In genomic region chr9:77708950-77709349, GRCm38 (mm10) we compare ENCODE assay signal across 21 mouse cellular contexts. TPM values are rescaled to one million over a fixed set of nuclear protein-coding genes. Genes with fewer than 3 reads are reported as not detected.
DNase-seq lines count a peak whose midpoint lies in the region; ATAC-seq lines count a peak whose summit lies in the region.
"Had no signal": no experiment of that assay in that cellular context is flagged by ENCODE, and none has a peak within 500 bp of the region (broad histone marks: within the 10 kb centered on the region; RNA-seq: fewer than 3 reads in every experiment).

No protein-coding gene starts in this region.

- H3K9ac ChIP-seq in heart, embryonic 11.5 days (ENCODE audit: low read depth, low read length), result no peak overlapping the region
- H3K9ac ChIP-seq: embryonic facial prominence, embryonic 13.5 days; hindbrain, embryonic 15.5 days; liver, postnatal 0 days had no signal

- no peak overlapping the region for H3K27ac ChIP-seq in heart, embryonic 11.5 days (ENCODE audit: low read depth, low read length)
- H3K27ac ChIP-seq: embryonic facial prominence, embryonic 13.5 days; heart, adult 2 months; hindbrain, embryonic 15.5 days; kidney, postnatal 0 days; midbrain, embryonic 10.5 days had no signal

- no peak overlapping the region for H3K4me2 ChIP-seq in heart, embryonic 11.5 days
- H3K4me2 ChIP-seq: embryonic facial prominence, embryonic 13.5 days; hindbrain, embryonic 15.5 days had no signal

- H3K4me1 ChIP-seq in heart, embryonic 11.5 days (ENCODE audit: control insufficient read depth, insufficient read depth, low read length), result no peaks in the 10 kb centered on the region; the same call in 1 of the 2 replicates
- H3K4me1 ChIP-seq: embryonic facial prominence, embryonic 13.5 days; hindbrain, embryonic 15.5 days had no signal

- WGBS in heart, embryonic 11.5 days (ENCODE audit: insufficient replicate concordance), result 75% methylated on average over 5 of the region's 5 CpGs

- no peaks in the 10 kb centered on the region for H3K9me3 ChIP-seq in heart, embryonic 11.5 days (replicated peaks; ENCODE audit: control insufficient read depth, low read length)
- H3K9me3 ChIP-seq: embryonic facial prominence, embryonic 13.5 days; hindbrain, embryonic 15.5 days; midbrain, embryonic 10.5 days had no signal

- no peak for ATAC-seq in heart, embryonic 11.5 days (replicated peaks; ENCODE audit: insufficient number of reproducible peaks, low FRiP score, low TSS enrichment)
- ATAC-seq in common myeloid progenitor, adult 5-6 weeks (replicated peaks; ENCODE audit: low read depth, poor library complexity, severe bottlenecking), result peak; percentile 62
- ATAC-seq: forebrain, embryonic 16.5 days; intestine, postnatal 0 days; liver, postnatal 0 days had no signal

- peak; percentile 26 for DNase-seq in heart, adult 8-10 months (ENCODE audit: low spot score)
- DNase-seq in lung, postnatal 36 days, result peak; percentile 66
- DNase-seq in lung, postnatal 25 days (ENCODE audit: low spot score), result no peak
- peak; percentile 3 for DNase-seq in skeletal muscle tissue, adult 2 months (ENCODE audit: low read depth, low spot score)
- DNase-seq in right cerebral cortex, postnatal 14 days, result no peak
- DNase-seq in cerebellum, adult 18-20 months, result no peak
- DNase-seq: B cell, adult 2 months; cerebellum, adult 11-12 months; heart, postnatal 10 days; liver, postnatal 0 days; retina, postnatal 1 day; spleen, adult 18-20 months had no signal

- no peak overlapping the region for H3K4me3 ChIP-seq in heart, embryonic 11.5 days (ENCODE audit: low read depth, low read length)
- H3K4me3 ChIP-seq: embryonic facial prominence, embryonic 13.5 days; heart, adult 2 months; hindbrain, embryonic 15.5 days; midbrain, embryonic 10.5 days had no signal

- H3K27me3 ChIP-seq in heart, embryonic 11.5 days (ENCODE audit: control insufficient read depth, insufficient read depth, low read length), result no peaks in the 10 kb centered on the region
- H3K27me3 ChIP-seq: embryonic facial prominence, embryonic 13.5 days; hindbrain, embryonic 15.5 days had no signal

- H3K36me3 ChIP-seq in heart, embryonic 11.5 days (ENCODE audit: control insufficient read depth, insufficient read depth, low read length), result no peaks in the 10 kb centered on the region
- H3K36me3 ChIP-seq: embryonic facial prominence, embryonic 13.5 days; hindbrain, embryonic 15.5 days; midbrain, embryonic 10.5 days had no signal

RNA-seq across cellular contexts. Expression of gene Gclc, which starts 45.4 kb away (rescaled TPM):
- 10 to 100 TPM; 11.7 to 14.3 (median 12.5) TPM for total RNA-seq in heart, adult 8-10 months (2022)
- polyA plus RNA-seq in heart, embryonic 11.5 days (2014; fragmentation: Nextera tagmentation; extraction: Ambion mirVana), result 12.3 and 13.3 TPM in 2 replicates
- total RNA-seq in common myeloid progenitor, adult 5-6 weeks (2017), result 48.4 and 57.5 TPM in 2 replicates

Comparison
In these comparisons a context has a peak if more than half of its experiments do, and no peak if none do; other contexts are left out.
1. DNase-seq: peak in heart, adult 8-10 months (single experiment), lung, postnatal 36 days (single experiment) and skeletal muscle tissue, adult 2 months (single experiment); none in lung, postnatal 25 days (single experiment), right cerebral cortex, postnatal 14 days (single experiment) and cerebellum, adult 18-20 months (0 of 2).